9 mouse cellular contexts compared by ENCODE assay signal in genomic region chr2:20665309-20665971, GRCm38 (mm10).
DNase-seq lines count a peak whose midpoint lies in the region; ATAC-seq and TF ChIP-seq lines count a peak whose summit lies in the region.
"Had no signal": no experiment of that assay in that cellular context is flagged by ENCODE, and none has a peak within 500 bp of the region (broad histone marks: within the 10 kb centered on the region; RNA-seq: fewer than 3 reads in every experiment).

No protein-coding gene starts in this region.

- 0 out of 2 replicates have a peak overlapping the region, but pooled peaks have one; percentile 14 for H3K9ac ChIP-seq in kidney, embryonic 16.5 days (replicated peaks; ENCODE audit: low read length)
- H3K9ac ChIP-seq in forebrain, embryonic 14.5 days (ENCODE audit: low read length): no peak overlapping the region
- H3K9ac ChIP-seq in neural tube, embryonic 15.5 days (replicated peaks): no peak overlapping the region
- H3K9ac ChIP-seq: liver, postnatal 0 days had no signal

- H3K36me3 ChIP-seq in kidney, embryonic 16.5 days (ENCODE audit: insufficient read depth, low read length): peaks cover 19% of the 10 kb centered on the region
- no peaks in the 10 kb centered on the region for H3K36me3 ChIP-seq in kidney, adult 2 months (ENCODE audit: control insufficient read depth, insufficient read depth, low read length)
- 0 out of 2 replicates have a peak, but pooled peaks cover 2% of the 10 kb centered on the region for H3K36me3 ChIP-seq in forebrain, embryonic 14.5 days (ENCODE audit: control insufficient read depth, insufficient read depth, low read length)
- no peaks in the 10 kb centered on the region for H3K36me3 ChIP-seq in neural tube, embryonic 15.5 days

- ATAC-seq in kidney, embryonic 16.5 days (ENCODE audit: low FRiP score, low TSS enrichment): peak; percentile 55; the same call in 1 of the 2 replicates
- peak; percentile 30; the same call in 1 of the 2 replicates for ATAC-seq in forebrain, embryonic 14.5 days
- ATAC-seq in neural tube, embryonic 15.5 days (ENCODE audit: low FRiP score): peak; percentile 45; the same call in 1 of the 2 replicates
- ATAC-seq: liver, postnatal 0 days had no signal

- H3K4me1 ChIP-seq in kidney, embryonic 16.5 days (ENCODE audit: insufficient read depth, low read length): peaks cover 7% of the 10 kb centered on the region; the same call in 1 of the 2 replicates
- no peaks in the 10 kb centered on the region for H3K4me1 ChIP-seq in kidney, adult 2 months (ENCODE audit: control insufficient read depth, insufficient read depth, low read length)
- peaks cover 4% of the 10 kb centered on the region for H3K4me1 ChIP-seq in brown adipose tissue, adult 24 weeks (ENCODE audit: control insufficient read depth, insufficient read depth, insufficient read length, low read length)
- no peaks in the 10 kb centered on the region for H3K4me1 ChIP-seq in forebrain, embryonic 14.5 days (ENCODE audit: control insufficient read depth, insufficient read depth, low read length)
- H3K4me1 ChIP-seq in neural tube, embryonic 15.5 days: no peaks in the 10 kb centered on the region

- no peak for DNase-seq in kidney, adult 2 months
- DNase-seq in forebrain, embryonic 14.5 days (ENCODE audit: low spot score): no peak
- DNase-seq in right cerebral cortex, postnatal 4 days: no peak
- DNase-seq in left cerebral cortex, postnatal 25 days (ENCODE audit: low spot score in 2 of 2): no peak

- TF ChIP-seq CTCF in kidney, adult 2 months (conservative IDR thresholded peaks at IDR 0.05; ENCODE audit: insufficient read depth, insufficient read length, low read depth, low read length): no peak

- peak overlapping the region; percentile 35; the same call in 1 of the 2 replicates for H3K27ac ChIP-seq in kidney, embryonic 16.5 days (ENCODE audit: low read length)
- H3K27ac ChIP-seq in kidney, adult 2 months (ENCODE audit: insufficient read depth, low read depth, low read length): no peak overlapping the region
- H3K27ac ChIP-seq in brown adipose tissue, adult 24 weeks (replicated peaks; ENCODE audit: low read depth, low read length): peak overlapping the region; percentile 34
- H3K27ac ChIP-seq in forebrain, embryonic 14.5 days (ENCODE audit: low read depth, low read length): 0 out of 2 replicates have a peak overlapping the region, but pooled peaks have one; percentile 27
- no peak overlapping the region for H3K27ac ChIP-seq in neural tube, embryonic 15.5 days (replicated peaks)
- H3K27ac ChIP-seq: left cerebral cortex, adult 2 months had no signal

- H3K9me3 ChIP-seq in kidney, embryonic 16.5 days (ENCODE audit: low read length): no peaks in the 10 kb centered on the region
- H3K9me3 ChIP-seq in forebrain, embryonic 14.5 days (replicated peaks; ENCODE audit: control insufficient read depth, low read length): no peaks in the 10 kb centered on the region
- H3K9me3 ChIP-seq in neural tube, embryonic 15.5 days (replicated peaks): no peaks in the 10 kb centered on the region

- no peak overlapping the region for H3K4me2 ChIP-seq in kidney, embryonic 16.5 days (replicated peaks; ENCODE audit: low read depth, low read length)
- H3K4me2 ChIP-seq in forebrain, embryonic 14.5 days (ENCODE audit: low read length): no peak overlapping the region
- no peak overlapping the region for H3K4me2 ChIP-seq in neural tube, embryonic 15.5 days

- no peaks in the 10 kb centered on the region for H3K27me3 ChIP-seq in kidney, embryonic 16.5 days (ENCODE audit: insufficient read depth, low read length)
- H3K27me3 ChIP-seq in kidney, adult 2 months (replicated peaks; ENCODE audit: control insufficient read depth, insufficient read depth, low read length): no peaks in the 10 kb centered on the region
- no peaks in the 10 kb centered on the region for H3K27me3 ChIP-seq in forebrain, embryonic 14.5 days (replicated peaks; ENCODE audit: control insufficient read depth, insufficient read depth, low read length)
- H3K27me3 ChIP-seq in neural tube, embryonic 15.5 days (replicated peaks): no peaks in the 10 kb centered on the region

- WGBS in kidney, embryonic 16.5 days: 48% methylated on average over 4 of the region's 5 CpGs
- 55% methylated on average over 5 of the region's 5 CpGs for WGBS in kidney, adult 2 months
- 13% methylated on average over 4 of the region's 5 CpGs for WGBS in forebrain, embryonic 14.5 days
- WGBS in neural tube, embryonic 15.5 days: 23% methylated on average over 5 of the region's 5 CpGs

- intact Hi-C loops in left cerebral cortex, postnatal 25 days (cut with DNase I): loop anchor here (2.0 kb wide), 1 partner anchor 45 kb away; no protein-coding TSS in a partner anchor

- no peak for TF ChIP-seq POLR2A in kidney, adult 2 months (IDR thresholded peaks at IDR 0.05; ENCODE audit: low read depth, low read length)

- H3K4me3 ChIP-seq in kidney, embryonic 16.5 days (ENCODE audit: low read length): no peak overlapping the region
- H3K4me3 ChIP-seq in kidney, adult 2 months (ENCODE audit: insufficient read depth, low read depth, low read length): no peak overlapping the region
- no peak overlapping the region for H3K4me3 ChIP-seq in brown adipose tissue, adult 24 weeks (ENCODE audit: insufficient read depth, low read depth, low read length)
- H3K4me3 ChIP-seq in forebrain, embryonic 14.5 days (ENCODE audit: low read depth, low read length): no peak overlapping the region
- no peak overlapping the region for H3K4me3 ChIP-seq in neural tube, embryonic 15.5 days (replicated peaks)
- H3K4me3 ChIP-seq: left cerebral cortex, adult 2 months had no signal

Comparison
In these comparisons a context has a peak if more than half of its experiments do, and no peak if none do; other contexts are left out.
1. H3K27ac ChIP-seq: peak in kidney, embryonic 16.5 days (single experiment), brown adipose tissue, adult 24 weeks (single experiment) and forebrain, embryonic 14.5 days (single experiment); none in kidney, adult 2 months (single experiment) and neural tube, embryonic 15.5 days (single experiment).
2. Peak in every context shown above with its lines, with median percentiles within 50 percentile points of each other: ATAC-seq.